Mouse (Mus musculus) stomach, postnatal 0 days (tissue): ENCODE measurements around the gene Scn1b.

Experiments
- CTCF ChIP-seq: IDR thresholded peaks from 2 replicates; pipeline ENCODE4 v1.5.1; 2016; ENCODE audit warnings: antibody characterized with exemption, low read depth, mild to moderate bottlenecking, moderate library complexity
- EP300 ChIP-seq: optimal IDR thresholded peaks from 2 replicates; pipeline ENCODE3; 2016; ENCODE audit warnings: antibody characterized with exemption

GRCm38 (mm10) chr7:31123697-31124096 is 3.1 kb downstream of the Scn1b start:
- TF ChIP-seq CTCF (no peak), EP300 (no peak)
